Mouse (Mus musculus) ES-E14 (cell line): ENCODE results near the gene Poln.

ENCODE experiments used
- CHD2 ChIP-seq: IDR thresholded peaks from 2 replicates; pipeline ENCODE4 v1.6.1; 2014; ENCODE audit warnings: mild to moderate bottlenecking, low read depth, low read length, inconsistent platforms
- MAFK ChIP-seq: IDR thresholded peaks from 2 replicates; pipeline ENCODE4 v1.6.1; 2014; ENCODE audit warnings: mild to moderate bottlenecking, low read depth, low read length, inconsistent platforms; ENCODE audit not compliant: insufficient read depth

DNA sequence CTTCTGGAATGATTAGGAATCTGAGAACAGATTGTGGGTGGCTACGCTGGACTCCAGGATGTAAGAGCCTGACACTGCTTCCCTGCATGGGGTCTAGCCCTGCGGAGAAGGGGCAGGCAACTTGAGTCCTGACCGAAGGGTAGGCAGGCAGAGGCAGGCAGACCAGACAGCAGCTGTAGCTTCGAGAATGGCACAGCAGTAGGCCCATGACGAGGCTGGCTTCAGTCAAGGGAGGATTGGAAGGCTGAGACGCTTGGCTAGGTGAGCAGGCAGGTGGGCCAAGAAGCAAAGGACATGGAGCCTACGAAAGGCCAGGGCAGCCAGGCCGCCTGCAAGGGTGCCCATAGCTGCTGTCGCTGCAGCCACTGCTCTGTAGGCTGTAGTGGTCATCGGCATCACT, 7.4 kb upstream of the Poln start:
- no peak for TF ChIP-seq CHD2
- TF ChIP-seq MAFK = no peak
